Mouse (Mus musculus): ENCODE data around the gene Ppp1r27. TPM values are rescaled to one million over a fixed set of nuclear protein-coding genes. Genes with fewer than 3 reads are reported as not detected.
"Not testable (repeated sequence)": the region's sequence is repeated elsewhere in the genome, so short reads cannot be mapped to it uniquely, and the experiment has no call there.

Ppp1r27 gene
- polyA plus RNA-seq, 1 experiment from 2014 or later, result not detected

DNA sequence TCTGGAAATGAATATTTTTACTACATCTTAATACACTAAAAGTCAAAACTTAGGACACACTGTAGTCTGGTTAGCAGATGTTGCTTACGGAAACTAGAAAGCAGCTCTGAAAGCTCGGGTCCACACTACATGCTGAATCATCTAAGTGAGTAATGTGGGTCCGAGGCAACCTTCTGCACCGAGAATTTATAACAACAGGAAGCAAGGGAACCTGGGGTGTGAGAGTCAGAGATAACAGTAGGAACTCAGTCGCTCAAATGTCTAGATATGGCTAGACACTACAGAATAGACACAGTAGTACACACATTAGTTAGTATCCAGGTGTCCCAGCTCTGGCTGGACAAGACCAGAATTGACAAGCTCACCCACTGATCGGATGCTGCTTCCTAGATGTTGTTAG is 37.6 kb upstream of the Ppp1r27 start:
- Histone ChIP-seq H3K4me2 (replicated peaks; ENCODE audit: low read depth, low read length) (no peak overlapping the region), H3K9me3 (ENCODE audit: low read length) (no peaks in the 10 kb centered on the region), H3K36me3 (ENCODE audit: insufficient read depth, low read length) (peaks cover 25% of the 10 kb centered on the region), H3K27ac (ENCODE audit: low read length) (no peak overlapping the region), H3K4me3 (ENCODE audit: low read depth, low read length) (no peak overlapping the region), H3K27me3 (replicated peaks; ENCODE audit: insufficient read depth, low read length) (no peaks in the 10 kb centered on the region), H3K4me1 (ENCODE audit: insufficient read depth, low read depth, low read length) (no peaks in the 10 kb centered on the region), H3K9ac (replicated peaks; ENCODE audit: low read depth) (no peak overlapping the region)
- 87% methylated on average over 6 of the region's 6 CpGs for WGBS
- no peak for TF ChIP-seq EP300 (IDR thresholded peaks at IDR 0.05)
- TF ChIP-seq CTCF (IDR thresholded peaks at IDR 0.05), result no peak
- ATAC-seq, result no peak
- DNase-seq (ENCODE audit: low spot score), result no peak

DNA sequence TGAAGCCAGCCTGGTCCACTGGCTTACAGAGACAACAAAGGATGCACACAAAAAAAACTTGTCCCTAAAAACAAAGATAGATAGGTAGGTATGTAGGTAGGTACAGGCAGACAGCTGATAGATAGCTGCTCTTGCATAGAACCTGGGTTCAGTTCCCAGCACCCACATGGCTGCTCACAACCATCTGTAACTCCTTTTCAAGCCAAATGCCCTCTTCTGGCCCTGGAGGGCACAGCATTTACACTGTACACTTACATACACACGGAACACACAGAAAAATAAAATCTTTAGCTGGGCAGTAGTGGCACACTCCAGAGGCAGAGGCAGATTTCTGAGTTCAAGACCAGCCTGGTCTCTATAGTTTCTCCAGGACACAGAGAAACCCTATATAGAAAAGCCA is 33.0 kb upstream of the Ppp1r27 start:
- Histone ChIP-seq H3K9ac (replicated peaks; ENCODE audit: low read depth) (no peak overlapping the region), H3K4me1 (ENCODE audit: insufficient read depth, low read depth, low read length) (peaks cover 10% of the 10 kb centered on the region), H3K27ac (ENCODE audit: low read length) (no peak overlapping the region), H3K27me3 (replicated peaks; ENCODE audit: insufficient read depth, low read length) (no peaks in the 10 kb centered on the region), H3K9me3 (ENCODE audit: low read length) (no peaks in the 10 kb centered on the region), H3K4me3 (ENCODE audit: low read depth, low read length) (no peak overlapping the region), H3K36me3 (ENCODE audit: insufficient read depth, low read length) (peaks cover 10% of the 10 kb centered on the region), H3K4me2 (replicated peaks; ENCODE audit: low read depth, low read length) (no peak overlapping the region)
- WGBS, result 97% methylated on average over 1 of the region's 1 CpGs
- no peak for TF ChIP-seq EP300 (IDR thresholded peaks at IDR 0.05)
- TF ChIP-seq CTCF (IDR thresholded peaks at IDR 0.05), result no peak
- ATAC-seq, result no peak
- no peak for DNase-seq (ENCODE audit: low spot score)

DNA sequence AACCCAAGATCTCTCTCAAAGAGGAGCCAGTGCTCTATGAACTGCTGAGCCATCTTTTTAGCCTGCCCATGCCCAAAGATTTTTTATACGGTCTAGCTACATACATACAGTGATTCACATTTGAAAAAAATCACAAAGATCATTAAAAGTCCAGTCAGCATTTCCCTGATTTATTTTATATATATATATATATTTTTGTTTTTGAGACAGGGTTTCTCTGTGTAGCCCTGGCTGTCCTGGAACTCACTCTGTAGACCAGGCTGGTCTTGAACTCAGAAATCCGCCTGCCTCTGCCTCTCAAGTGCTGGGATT is 32.0 kb upstream of the Ppp1r27 start:
- H3K9me3 ChIP-seq (ENCODE audit: low read length); H3K27ac ChIP-seq (ENCODE audit: low read length); H3K4me3 ChIP-seq (ENCODE audit: low read depth, low read length); ATAC-seq; H3K27me3 ChIP-seq (replicated peaks; ENCODE audit: insufficient read depth, low read length); H3K9ac ChIP-seq (replicated peaks; ENCODE audit: low read depth); H3K4me2 ChIP-seq (replicated peaks; ENCODE audit: low read depth, low read length); DNase-seq (ENCODE audit: low spot score): not testable (repeated sequence)
- 96% methylated on average over 2 of the region's 2 CpGs for WGBS
- Histone ChIP-seq H3K4me1 (ENCODE audit: insufficient read depth, low read depth, low read length) (peaks cover 10% of the 10 kb centered on the region), H3K36me3 (ENCODE audit: insufficient read depth, low read length) (peaks cover 14% of the 10 kb centered on the region)

DNA sequence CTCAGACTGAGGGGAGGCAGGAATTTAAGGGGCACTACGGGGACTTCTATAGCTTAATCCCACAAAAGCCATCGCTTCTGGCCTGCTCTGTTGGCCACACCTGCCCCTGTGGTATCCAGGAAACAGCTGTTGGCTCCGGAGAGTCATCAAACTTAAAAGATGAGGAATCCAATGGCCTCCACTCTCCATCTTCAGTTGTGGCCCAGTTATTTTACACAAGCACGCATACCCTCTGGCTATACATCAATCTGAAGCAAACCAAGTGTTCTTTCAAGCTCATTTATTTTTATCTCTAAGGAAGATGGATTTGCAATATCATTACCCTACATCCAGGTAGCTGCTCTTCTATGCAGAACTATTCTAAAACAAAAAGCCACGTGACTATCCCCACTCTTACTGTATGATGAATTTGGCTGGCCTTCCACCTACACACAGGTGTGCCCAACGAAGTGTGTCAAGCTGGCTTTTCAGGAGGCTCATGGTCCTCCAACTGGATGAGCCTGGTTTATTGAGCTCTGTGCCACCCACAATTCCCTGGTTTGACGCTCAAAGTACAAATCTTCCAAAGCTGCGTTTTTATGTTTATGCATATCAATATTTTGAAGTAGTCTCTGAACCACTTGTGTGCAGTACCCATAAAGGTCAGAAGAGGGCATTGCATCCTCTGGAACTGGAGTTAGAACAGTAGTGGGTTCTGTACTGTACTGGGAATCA is 31.5 kb upstream of the Ppp1r27 start:
- Histone ChIP-seq H3K4me1 (ENCODE audit: insufficient read depth, low read depth, low read length) (peaks cover 10% of the 10 kb centered on the region), H3K27me3 (replicated peaks; ENCODE audit: insufficient read depth, low read length) (no peaks in the 10 kb centered on the region), H3K9me3 (ENCODE audit: low read length) (no peaks in the 10 kb centered on the region), H3K4me2 (replicated peaks; ENCODE audit: low read depth, low read length) (peak overlapping the region; percentile 79), H3K27ac (ENCODE audit: low read length) (peak overlapping the region; percentile 95), H3K4me3 (ENCODE audit: low read depth, low read length) (peak overlapping the region; percentile 87), H3K36me3 (ENCODE audit: insufficient read depth, low read length) (peaks cover 17% of the 10 kb centered on the region), H3K9ac (replicated peaks; ENCODE audit: low read depth) (no peak overlapping the region)
- ATAC-seq, result no peak
- DNase-seq (ENCODE audit: low spot score), result peak; percentile 49
- TF ChIP-seq EP300 (IDR thresholded peaks at IDR 0.05) (no peak), CTCF (IDR thresholded peaks at IDR 0.05) (peak; percentile 68)
- WGBS, result 70% methylated on average over 8 of the region's 8 CpGs

DNA sequence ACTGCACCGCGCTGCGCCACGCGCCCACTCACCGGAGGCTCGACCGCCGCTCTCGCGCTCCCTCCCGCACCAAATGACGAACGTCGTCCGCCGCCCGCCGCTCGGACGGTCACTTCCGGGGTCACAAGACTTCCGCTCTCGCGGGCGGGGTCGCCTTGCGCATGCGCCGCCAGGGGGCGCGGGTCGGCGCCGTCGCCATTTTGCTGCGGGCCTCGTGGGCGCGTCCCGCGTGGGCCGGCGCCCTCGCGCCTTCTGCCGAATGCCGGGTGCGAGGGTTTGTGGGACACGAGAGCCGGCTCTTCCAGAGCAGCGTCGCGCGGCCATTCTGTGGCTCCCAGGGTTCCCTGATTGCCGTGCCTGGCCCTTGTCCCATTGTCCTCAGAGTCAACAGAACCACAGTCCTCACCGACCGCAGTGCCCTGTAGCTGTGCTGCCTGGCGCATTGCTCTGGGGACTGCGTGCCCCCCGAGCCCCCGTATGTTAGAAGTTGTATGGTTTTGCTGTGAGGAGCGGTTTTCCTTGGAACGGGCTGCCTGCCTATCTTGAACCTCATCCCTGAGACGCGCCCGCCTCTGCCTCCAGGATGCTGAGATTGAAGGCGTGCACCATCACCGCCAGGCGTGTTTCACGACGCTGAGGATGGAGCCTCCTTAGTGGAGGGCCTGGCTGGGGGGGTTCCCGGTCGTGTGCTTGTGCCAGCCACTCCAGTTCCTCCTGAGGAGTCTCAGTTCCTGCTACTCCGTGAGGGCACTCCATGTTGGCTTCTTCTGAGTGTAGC is 30.7 kb upstream of the Ppp1r27 start, which contains the start of gene Arhgdia:
Gene Arhgdia, minus strand, starts transcription at position 135 of the 778 bp plus-strand sequence.
- ATAC-seq, result peak; percentile 80
- H3K36me3 ChIP-seq (ENCODE audit: insufficient read depth, low read length), result peaks cover 17% of the 10 kb centered on the region
- peak within 1 kb of the TSS; percentile 86 for H3K9ac ChIP-seq (replicated peaks; ENCODE audit: low read depth)
- peak within 1 kb of the TSS; percentile 95 for H3K27ac ChIP-seq (ENCODE audit: low read length)
- H3K4me3 ChIP-seq (ENCODE audit: low read depth, low read length), result peak within 1 kb of the TSS; percentile 87
- H3K4me1 ChIP-seq (ENCODE audit: insufficient read depth, low read depth, low read length), result peaks cover 10% of the 10 kb centered on the region
- TF ChIP-seq EP300 (IDR thresholded peaks at IDR 0.05) (no peak), CTCF (IDR thresholded peaks at IDR 0.05) (peak; percentile 66)
- DNase-seq (ENCODE audit: low spot score), result peak; percentile 89
- no peaks in the 10 kb centered on the region for H3K9me3 ChIP-seq (ENCODE audit: low read length)
- peak within 1 kb of the TSS; percentile 79 for H3K4me2 ChIP-seq (replicated peaks; ENCODE audit: low read depth, low read length)
- WGBS, result 4% methylated on average over 46 of the region's 75 CpGs
- H3K27me3 ChIP-seq (replicated peaks; ENCODE audit: insufficient read depth, low read length), result no peaks in the 10 kb centered on the region

DNA sequence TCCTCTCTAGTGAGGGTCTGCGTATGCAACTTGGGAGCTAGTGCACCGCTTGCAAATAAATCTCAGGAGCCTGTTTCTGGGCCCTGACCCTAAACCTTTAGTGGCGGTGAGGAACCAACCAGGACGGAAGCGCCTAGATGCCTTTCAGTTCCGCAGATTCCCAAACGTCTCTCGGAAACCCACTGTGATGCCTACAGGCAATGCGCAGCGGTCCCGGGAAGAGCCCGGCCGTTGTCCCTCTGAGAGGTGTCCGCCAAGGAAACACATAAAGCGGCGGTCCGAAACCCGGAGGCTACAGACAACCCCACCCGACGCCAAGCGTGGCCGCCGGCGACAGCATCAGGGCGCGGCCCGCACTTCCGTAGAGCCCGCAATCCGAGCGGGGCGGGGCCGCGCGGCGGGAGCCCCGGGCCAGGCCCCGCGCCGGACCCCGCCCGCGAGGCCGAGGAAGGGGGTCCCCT is 30.0 kb upstream of the Ppp1r27 start:
- peaks cover 17% of the 10 kb centered on the region; the same call in 1 of the 2 replicates for H3K36me3 ChIP-seq (ENCODE audit: insufficient read depth, low read length)
- peak; percentile 60 for DNase-seq (ENCODE audit: low spot score)
- WGBS, result 0% methylated on average over 24 of the region's 44 CpGs
- H3K4me2 ChIP-seq (replicated peaks; ENCODE audit: low read depth, low read length), result peak overlapping the region; percentile 79
- H3K27ac ChIP-seq (ENCODE audit: low read length), result peak overlapping the region; percentile 95
- no peaks in the 10 kb centered on the region for H3K9me3 ChIP-seq (ENCODE audit: low read length)
- peak overlapping the region; percentile 86 for H3K9ac ChIP-seq (replicated peaks; ENCODE audit: low read depth)
- peak; percentile 72 for ATAC-seq
- TF ChIP-seq CTCF (IDR thresholded peaks at IDR 0.05), result no peak
- TF ChIP-seq EP300 (IDR thresholded peaks at IDR 0.05), result no peak
- peak overlapping the region; percentile 87 for H3K4me3 ChIP-seq (ENCODE audit: low read depth, low read length)
- H3K4me1 ChIP-seq (ENCODE audit: insufficient read depth, low read depth, low read length), result peaks cover 10% of the 10 kb centered on the region
- no peaks in the 10 kb centered on the region for H3K27me3 ChIP-seq (replicated peaks; ENCODE audit: insufficient read depth, low read length)
